Mouse (Mus musculus) E14TG2a.4 (cell line): ENCODE results near the gene Crim1.

Experiments
- CTCF ChIP-seq: conservative IDR thresholded peaks from 2 replicates; pipeline ENCODE4 v1.5.1; 2014; ENCODE audit warnings: low read length
- POU5F1 ChIP-seq: IDR thresholded peaks from 2 replicates; pipeline ENCODE4 v1.6.1; 2014; ENCODE audit warnings: low read length, borderline replicate concordance

DNA sequence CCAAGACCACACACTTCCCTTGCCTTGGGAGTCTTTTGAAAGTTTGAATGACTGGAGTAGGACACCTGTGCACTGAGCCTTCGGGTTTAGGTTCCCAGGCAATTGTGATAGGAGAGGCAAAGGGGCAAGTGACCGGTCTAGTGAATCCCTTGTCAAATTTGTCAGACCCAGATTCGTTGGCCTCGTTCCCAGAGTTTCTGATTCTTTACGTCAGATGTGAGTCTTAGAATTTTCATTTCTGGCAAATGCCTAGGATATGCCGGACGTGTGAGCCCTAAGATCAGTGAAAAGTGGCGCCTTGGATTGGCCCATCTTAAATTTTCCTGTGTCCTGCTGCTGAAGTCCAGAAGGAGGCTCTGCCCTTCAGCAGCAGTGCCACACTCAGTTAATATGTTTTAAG, 71.7 kb downstream of the Crim1 start:
- TF ChIP-seq POU5F1, result no peak
- TF ChIP-seq CTCF, result no peak
